Mouse (Mus musculus): ENCODE measurements around the gene Adgra1. TPM values are rescaled to one million over a fixed set of nuclear protein-coding genes. Genes with fewer than 3 reads are reported as not detected.

Adgra1 gene
- polyA plus RNA-seq, 1 experiment from 2014 or later: 1.2 TPM

- Histone ChIP-seq H3K9me3 (no peaks in the 10 kb centered on the region), H3K27me3 (no peaks in the 10 kb centered on the region), H3K4me1 (peaks cover 3% of the 10 kb centered on the region; the same call in 1 of the 2 replicates), H3K9ac (no peak overlapping the region), H3K4me3 (no peak overlapping the region), H3K27ac (no peak overlapping the region), H3K4me2 (replicated peaks) (no peak overlapping the region), H3K36me3 (no peaks in the 10 kb centered on the region)
- no peak for ATAC-seq (ENCODE audit: insufficient number of reproducible peaks, insufficient read depth, low FRiP score, low TSS enrichment)
- 64% methylated on average over 6 of the region's 6 CpGs for WGBS
Measured at GRCm38 (mm10) chr7:139851098-139851497, 17.1 kb downstream of the Adgra1 start.

- Histone ChIP-seq H3K36me3 (no peaks in the 10 kb centered on the region), H3K4me2 (replicated peaks) (no peak overlapping the region), H3K4me1 (no peaks in the 10 kb centered on the region; the same call in 1 of the 2 replicates), H3K4me3 (no peak overlapping the region), H3K9ac (no peak overlapping the region), H3K27ac (no peak overlapping the region), H3K27me3 (no peaks in the 10 kb centered on the region), H3K9me3 (no peaks in the 10 kb centered on the region)
- ATAC-seq (ENCODE audit: insufficient number of reproducible peaks, insufficient read depth, low FRiP score, low TSS enrichment): no peak
- 72% methylated on average over 11 of the region's 11 CpGs for WGBS
Measured at GRCm38 (mm10) chr7:139855261-139855660, 21.3 kb downstream of the Adgra1 start.

- H3K4me2 ChIP-seq (replicated peaks): no peak overlapping the region
- no peak overlapping the region for H3K27ac ChIP-seq
- no peaks in the 10 kb centered on the region for H3K9me3 ChIP-seq
- H3K4me3 ChIP-seq: no peak overlapping the region
- 21% methylated on average over 3 of the region's 3 CpGs for WGBS
- H3K9ac ChIP-seq: no peak overlapping the region
- H3K36me3 ChIP-seq: no peaks in the 10 kb centered on the region
- no peaks in the 10 kb centered on the region for H3K4me1 ChIP-seq
- no peaks in the 10 kb centered on the region for H3K27me3 ChIP-seq
- no peak for ATAC-seq (ENCODE audit: insufficient number of reproducible peaks, insufficient read depth, low FRiP score, low TSS enrichment)
Measured at GRCm38 (mm10) chr7:139861411-139861810, 27.4 kb downstream of the Adgra1 start.

GRCm38 (mm10) chr7:139863076-139863475 is 29.1 kb downstream of the Adgra1 start:
- no peak overlapping the region for H3K27ac ChIP-seq
- H3K4me1 ChIP-seq: no peaks in the 10 kb centered on the region
- no peaks in the 10 kb centered on the region for H3K27me3 ChIP-seq
- H3K9ac ChIP-seq: no peak overlapping the region
- H3K4me3 ChIP-seq: no peak overlapping the region
- ATAC-seq (ENCODE audit: insufficient number of reproducible peaks, insufficient read depth, low FRiP score, low TSS enrichment): no peak
- WGBS: 86% methylated on average over 2 of the region's 2 CpGs
- no peaks in the 10 kb centered on the region for H3K36me3 ChIP-seq
- H3K4me2 ChIP-seq (replicated peaks): no peak overlapping the region
- no peaks in the 10 kb centered on the region for H3K9me3 ChIP-seq

GRCm38 (mm10) chr7:139864253-139864652 is 30.3 kb downstream of the Adgra1 start:
- 55% methylated on average over 2 of the region's 2 CpGs for WGBS
- Histone ChIP-seq H3K9me3 (no peaks in the 10 kb centered on the region), H3K4me3 (no peak overlapping the region), H3K27me3 (no peaks in the 10 kb centered on the region), H3K27ac (no peak overlapping the region), H3K4me1 (no peaks in the 10 kb centered on the region), H3K9ac (no peak overlapping the region), H3K36me3 (no peaks in the 10 kb centered on the region), H3K4me2 (replicated peaks) (no peak overlapping the region)
- no peak for ATAC-seq (ENCODE audit: insufficient number of reproducible peaks, insufficient read depth, low FRiP score, low TSS enrichment)

GRCm38 (mm10) chr7:139864871-139865270 is 30.9 kb downstream of the Adgra1 start:
- ATAC-seq (ENCODE audit: insufficient number of reproducible peaks, insufficient read depth, low FRiP score, low TSS enrichment): no peak
- WGBS: 76% methylated on average over 1 of the region's 1 CpGs
- no peak overlapping the region for H3K9ac ChIP-seq

GRCm38 (mm10) chr7:139871014-139871413 is 37.0 kb downstream of the Adgra1 start:
- Histone ChIP-seq H3K27ac (no peak overlapping the region), H3K4me2 (replicated peaks) (no peak overlapping the region), H3K4me1 (no peaks in the 10 kb centered on the region), H3K27me3 (no peaks in the 10 kb centered on the region), H3K4me3 (no peak overlapping the region), H3K36me3 (no peaks in the 10 kb centered on the region), H3K9ac (no peak overlapping the region), H3K9me3 (no peaks in the 10 kb centered on the region)
- no peak for ATAC-seq (ENCODE audit: insufficient number of reproducible peaks, insufficient read depth, low FRiP score, low TSS enrichment)
- 91% methylated on average over 5 of the region's 5 CpGs for WGBS

More at GRCm38 (mm10) chr7:139864871-139865270, 30.9 kb downstream of the Adgra1 start:
- Histone ChIP-seq H3K9me3 (no peaks in the 10 kb centered on the region), H3K4me1 (no peaks in the 10 kb centered on the region), H3K4me2 (replicated peaks) (no peak overlapping the region), H3K4me3 (no peak overlapping the region), H3K27me3 (no peaks in the 10 kb centered on the region), H3K36me3 (no peaks in the 10 kb centered on the region), H3K27ac (no peak overlapping the region)

GRCm38 (mm10) chr7:139877167-139877792 is 43.3 kb downstream of the Adgra1 start:
- Histone ChIP-seq H3K36me3 (no peaks in the 10 kb centered on the region), H3K27me3 (no peaks in the 10 kb centered on the region), H3K4me1 (no peaks in the 10 kb centered on the region), H3K4me2 (replicated peaks) (no peak overlapping the region), H3K4me3 (no peak overlapping the region), H3K27ac (no peak overlapping the region), H3K9me3 (no peaks in the 10 kb centered on the region), H3K9ac (no peak overlapping the region)
- no peak for ATAC-seq (ENCODE audit: insufficient number of reproducible peaks, insufficient read depth, low FRiP score, low TSS enrichment)
- WGBS: 58% methylated on average over 10 of the region's 10 CpGs

GRCm38 (mm10) chr7:139878122-139878521 is 44.1 kb downstream of the Adgra1 start:
- Histone ChIP-seq H3K27ac (no peak overlapping the region), H3K9ac (no peak overlapping the region), H3K4me3 (no peak overlapping the region), H3K4me2 (replicated peaks) (no peak overlapping the region), H3K27me3 (no peaks in the 10 kb centered on the region), H3K36me3 (no peaks in the 10 kb centered on the region), H3K9me3 (no peaks in the 10 kb centered on the region), H3K4me1 (no peaks in the 10 kb centered on the region)
- no peak for ATAC-seq (ENCODE audit: insufficient number of reproducible peaks, insufficient read depth, low FRiP score, low TSS enrichment)
- WGBS: 79% methylated on average over 5 of the region's 5 CpGs

- H3K9me3 ChIP-seq: no peaks in the 10 kb centered on the region
- no peak overlapping the region for H3K27ac ChIP-seq
- no peak overlapping the region for H3K9ac ChIP-seq
- no peak for ATAC-seq (ENCODE audit: insufficient number of reproducible peaks, insufficient read depth, low FRiP score, low TSS enrichment)
- no peaks in the 10 kb centered on the region for H3K4me1 ChIP-seq
- 60% methylated on average over 6 of the region's 6 CpGs for WGBS
- no peak overlapping the region for H3K4me3 ChIP-seq
- no peak overlapping the region for H3K4me2 ChIP-seq (replicated peaks)
- H3K36me3 ChIP-seq: no peaks in the 10 kb centered on the region
- H3K27me3 ChIP-seq: no peaks in the 10 kb centered on the region
Measured at GRCm38 (mm10) chr7:139878621-139879020, 44.6 kb downstream of the Adgra1 start.

GRCm38 (mm10) chr7:139883545-139883944 is 49.6 kb downstream of the Adgra1 start:
- ATAC-seq (ENCODE audit: insufficient number of reproducible peaks, insufficient read depth, low FRiP score, low TSS enrichment): no peak
- 47% methylated on average over 4 of the region's 4 CpGs for WGBS
- H3K9me3 ChIP-seq: no peaks in the 10 kb centered on the region
- H3K27ac ChIP-seq: no peak overlapping the region
- no peaks in the 10 kb centered on the region for H3K36me3 ChIP-seq
- H3K4me1 ChIP-seq: no peaks in the 10 kb centered on the region
- no peak overlapping the region for H3K4me3 ChIP-seq
- no peak overlapping the region for H3K9ac ChIP-seq
- H3K27me3 ChIP-seq: no peaks in the 10 kb centered on the region
- no peak overlapping the region for H3K4me2 ChIP-seq (replicated peaks)

- WGBS: 75% methylated on average over 5 of the region's 5 CpGs
- no peak for ATAC-seq (ENCODE audit: insufficient number of reproducible peaks, insufficient read depth, low FRiP score, low TSS enrichment)
- Histone ChIP-seq H3K4me2 (replicated peaks) (no peak overlapping the region), H3K27me3 (peaks cover 39% of the 10 kb centered on the region), H3K27ac (no peak overlapping the region), H3K9ac (no peak overlapping the region), H3K36me3 (no peaks in the 10 kb centered on the region), H3K4me1 (no peaks in the 10 kb centered on the region), H3K4me3 (no peak overlapping the region), H3K9me3 (no peaks in the 10 kb centered on the region)
Measured at GRCm38 (mm10) chr7:139891779-139892178, 57.8 kb downstream of the Adgra1 start.
